Mouse (Mus musculus) neural tube, embryonic 13.5 days (tissue): ENCODE results near the gene Gm3880. TPM values are rescaled to one million over a fixed set of nuclear protein-coding genes. Genes with fewer than 3 reads are reported as not detected.
"Not testable (repeated sequence)": the region's sequence is repeated elsewhere in the genome, so short reads cannot be mapped to it uniquely, and the experiment has no call there.

ENCODE experiments used
- ATAC-seq: fragments of 200-750 bp; cut with Nextera tagmentation; 2 replicates; pipeline ENCODE4 v1.8.0; 2017; ENCODE audit warnings: low read depth, mild to moderate bottlenecking, moderate TSS enrichment, moderate library complexity
- H3K27ac ChIP-seq: fragments of 300-500 bp; sonication (generic); replicated peaks from 2 replicates; pipeline ENCODE4 v1.5.1; 2015; ENCODE audit warnings: moderate library complexity, mild to moderate bottlenecking, inconsistent platforms
- H3K27me3 ChIP-seq: fragments of 300-500 bp; sonication (generic); 2 replicates; pipeline ENCODE4 v1.6.1; 2015; ENCODE audit warnings: mild to moderate bottlenecking, inconsistent platforms
- H3K36me3 ChIP-seq: fragments of 300-500 bp; sonication (generic); 2 replicates; pipeline ENCODE4 v1.6.1; 2015; ENCODE audit warnings: mild to moderate bottlenecking, inconsistent platforms
- H3K4me1 ChIP-seq: fragments of 300-500 bp; sonication (generic); replicated peaks from 2 replicates; pipeline ENCODE4 v1.6.1; 2015; ENCODE audit warnings: inconsistent platforms
- H3K4me2 ChIP-seq: fragments of 300-500 bp; sonication (generic); 2 replicates; pipeline ENCODE4 v1.6.1; 2015; ENCODE audit warnings: inconsistent platforms, mild to moderate bottlenecking, moderate library complexity
- H3K4me3 ChIP-seq: fragments of 300-500 bp; sonication (generic); 2 replicates; pipeline ENCODE4 v1.5.1; 2015; ENCODE audit warnings: mild to moderate bottlenecking, inconsistent platforms
- H3K9ac ChIP-seq: fragments of 300-500 bp; sonication (generic); 2 replicates; pipeline ENCODE4 v1.6.1; 2015; ENCODE audit warnings: moderate library complexity, mild to moderate bottlenecking, inconsistent platforms
- H3K9me3 ChIP-seq: fragments of 300-500 bp; sonication (generic); 2 replicates; pipeline ENCODE4 v1.6.1; 2016; ENCODE audit warnings: inconsistent platforms
- WGBS: fragments of 180-500 bp; shearing (Covaris S2); methylation state at CpG from one replicate; pipeline ENCODE4 v1.1.7; 2015; 5-methylcytosine and 5-hydroxymethylcytosine counted together
- polyA plus RNA-seq: library from polyadenylated mRNA; unstranded; fragments of >200 nt; fragmentation: Nextera tagmentation; extraction: Ambion mirVana; gene quantifications from 2 replicates; pipeline ENCODE4 v1.2.1, GENCODE M21; 2015

The Gm3880 gene
- not detected in 2 replicates for polyA plus RNA-seq

DNA sequence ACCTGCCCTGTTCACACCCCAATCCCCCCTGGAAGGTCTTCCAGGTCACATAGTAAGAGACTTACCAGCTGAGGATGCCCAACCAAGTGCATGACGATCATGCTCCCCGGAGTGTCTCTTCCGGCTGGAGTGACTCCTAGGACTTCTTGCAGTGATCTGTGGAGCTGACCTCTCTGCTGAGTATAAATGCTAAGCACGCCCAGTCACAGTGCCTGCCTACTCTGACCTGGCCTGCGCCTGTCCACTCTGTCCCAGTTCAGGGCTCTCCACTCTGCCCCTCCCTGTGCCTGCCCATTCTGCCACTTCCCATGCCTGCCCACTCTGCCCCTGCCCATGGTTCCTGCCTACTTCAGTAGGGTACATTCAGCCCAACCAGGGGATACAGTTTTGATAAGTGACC lies at the start of gene Gm3880:
Gm3880 (minus strand) TSS at position 101 of the 400 bp plus-strand sequence.
- not testable (repeated sequence) for H3K4me1 ChIP-seq, ATAC-seq
- WGBS = 94% methylated on average over 5 of the region's 5 CpGs

DNA sequence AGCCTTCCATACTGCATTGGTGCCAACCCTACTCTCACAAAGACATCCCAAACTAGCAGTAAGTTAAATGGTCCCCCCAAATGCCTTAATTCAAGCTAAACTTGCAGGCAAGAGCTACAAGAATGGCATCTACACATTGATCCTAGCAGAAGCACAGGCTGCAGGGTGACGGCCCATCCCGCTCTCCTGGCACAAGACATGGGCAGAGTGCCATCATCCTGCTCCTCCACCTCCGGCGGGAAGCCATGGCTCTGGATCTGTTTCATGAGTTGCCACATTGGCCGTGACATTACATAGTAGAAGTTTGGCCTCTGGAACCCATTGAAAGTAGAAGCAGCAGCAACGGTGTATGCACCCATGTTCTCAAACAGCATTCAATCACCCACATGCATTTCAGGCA lies 37.5 kb upstream of the Gm3880 start:
- not testable (repeated sequence) for H3K27me3 ChIP-seq, ATAC-seq, H3K9ac ChIP-seq, H3K27ac ChIP-seq, H3K4me2 ChIP-seq, H3K9me3 ChIP-seq, H3K36me3 ChIP-seq, H3K4me3 ChIP-seq, H3K4me1 ChIP-seq
- 97% methylated on average over 6 of the region's 6 CpGs for WGBS

More for the DNA sequence above, at the start of gene Gm3880:
- not testable (repeated sequence) for H3K27ac ChIP-seq, H3K36me3 ChIP-seq, H3K9me3 ChIP-seq, H3K4me2 ChIP-seq, H3K27me3 ChIP-seq, H3K4me3 ChIP-seq, H3K9ac ChIP-seq

DNA sequence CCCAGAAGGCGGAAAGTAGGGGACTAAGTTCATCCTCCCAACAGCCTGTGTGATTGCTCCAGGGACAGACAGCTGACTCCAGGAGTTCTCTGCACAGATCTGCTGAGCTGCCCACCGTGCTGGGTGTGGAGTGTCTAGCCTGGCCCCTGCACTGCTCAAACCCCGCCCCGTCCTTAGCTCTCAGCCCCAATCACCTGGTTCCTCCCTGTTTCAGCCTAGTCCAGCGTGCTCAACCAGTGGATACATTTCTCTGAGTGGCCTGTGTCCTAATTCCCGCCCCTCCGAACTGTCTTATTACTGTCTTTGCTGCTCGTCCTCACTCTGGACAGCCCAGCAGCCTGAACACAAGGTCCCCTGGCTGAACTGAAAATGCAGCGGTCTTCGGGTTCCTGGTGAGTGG lies 20.8 kb upstream of the Gm3880 start, which contains the start of the genes Gm9112 and Dmrtc1b:
Gm9112 (minus strand) TSS at position 101 of the 400 bp plus-strand sequence.
Dmrtc1b (plus strand) TSS at position 331 of the 400 bp plus-strand sequence.
- not testable (repeated sequence) for H3K9ac ChIP-seq, H3K36me3 ChIP-seq

DNA sequence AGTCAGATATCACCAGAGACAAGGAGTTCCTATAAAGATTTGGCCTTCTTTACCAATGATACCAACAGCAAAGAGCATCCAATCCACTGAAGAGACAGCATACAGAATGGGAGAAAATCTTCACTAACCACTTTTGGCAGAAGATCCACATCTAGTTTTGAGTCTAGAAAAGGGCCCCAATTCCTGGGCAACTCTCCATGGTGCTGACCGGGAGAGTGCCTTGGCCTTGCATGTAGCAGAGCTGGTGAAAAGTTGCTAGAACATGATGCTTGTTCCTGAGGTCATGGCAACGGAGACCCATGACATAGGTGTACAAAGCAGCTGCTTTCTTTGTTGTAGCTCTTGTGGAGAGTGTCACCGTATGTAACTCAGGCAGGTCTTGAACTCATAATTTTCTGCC lies 13.9 kb upstream of the Gm3880 start:
- ATAC-seq = not testable (repeated sequence)
- WGBS = 74% methylated on average over 3 of the region's 3 CpGs

More for the DNA sequence above, 20.8 kb upstream of the Gm3880 start, which contains the start of the genes Gm9112 and Dmrtc1b:
- not testable (repeated sequence) for H3K4me2 ChIP-seq, ATAC-seq, H3K4me1 ChIP-seq, H3K27me3 ChIP-seq, H3K27ac ChIP-seq, H3K9me3 ChIP-seq, H3K4me3 ChIP-seq
- WGBS = 90% methylated on average over 10 of the region's 10 CpGs

DNA sequence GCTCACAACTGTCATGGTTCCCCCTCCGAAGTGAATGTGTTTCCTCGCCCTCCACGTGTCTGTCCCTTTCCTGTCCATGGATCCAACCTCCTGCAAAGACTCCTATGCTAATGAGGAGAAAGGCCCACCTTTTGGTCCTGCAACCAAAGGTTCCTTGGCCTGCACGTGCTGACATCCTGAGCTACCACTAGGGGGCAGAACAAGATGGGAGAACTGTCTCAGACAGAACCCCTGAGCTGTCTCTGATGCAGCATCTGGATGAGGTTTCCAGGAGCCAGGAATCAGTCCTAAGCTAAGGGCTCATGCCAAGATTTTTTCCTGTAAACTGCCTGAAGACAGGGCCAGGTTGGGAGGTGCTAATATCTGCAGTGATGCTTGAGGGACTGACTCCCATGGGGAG lies 2.5 kb upstream of the Gm3880 start:
- H3K9ac ChIP-seq, H3K4me2 ChIP-seq, H3K4me3 ChIP-seq, H3K9me3 ChIP-seq, H3K36me3 ChIP-seq, H3K27me3 ChIP-seq, H3K4me1 ChIP-seq, H3K27ac ChIP-seq: not testable (repeated sequence)
- peak; percentile 56; the same call in 1 of the 2 replicates for ATAC-seq
- WGBS = 21% methylated on average over 4 of the region's 4 CpGs

More for the DNA sequence above, 13.9 kb upstream of the Gm3880 start:
- not testable (repeated sequence) for H3K9ac ChIP-seq, H3K36me3 ChIP-seq, H3K27ac ChIP-seq, H3K27me3 ChIP-seq, H3K4me2 ChIP-seq, H3K4me1 ChIP-seq, H3K9me3 ChIP-seq, H3K4me3 ChIP-seq

- not testable (repeated sequence) for H3K27ac ChIP-seq, H3K4me3 ChIP-seq, H3K9me3 ChIP-seq, H3K4me1 ChIP-seq, H3K36me3 ChIP-seq, H3K9ac ChIP-seq, H3K27me3 ChIP-seq, H3K4me2 ChIP-seq, ATAC-seq
- 56% methylated on average over 3 of the region's 3 CpGs for WGBS
Measured at GRCm38 (mm10) chrX:102684706-102685105, 2.1 kb downstream of the Gm3880 start.

DNA sequence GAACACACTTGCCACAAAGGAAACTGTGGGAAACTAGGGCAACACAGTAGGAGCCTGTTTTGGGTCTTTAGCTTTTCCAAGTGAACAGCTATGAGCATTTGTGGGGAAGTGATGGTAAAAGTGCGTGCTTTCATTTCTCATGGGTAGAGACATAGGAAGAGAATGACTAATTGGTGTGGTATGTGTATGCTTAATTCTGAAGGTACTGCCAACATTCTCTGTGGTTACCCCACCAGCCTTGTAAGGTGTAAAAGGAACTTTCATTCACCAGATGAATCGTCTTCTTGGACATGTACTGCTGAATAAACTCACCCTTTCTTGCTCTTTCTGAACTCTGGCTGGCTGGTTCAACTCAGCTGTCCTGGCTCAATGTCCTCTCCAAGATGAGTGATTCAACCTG lies 20.1 kb downstream of the Gm3880 start:
- Histone ChIP-seq H3K4me1 (no peaks in the 10 kb centered on the region), H3K9ac (no peak overlapping the region), H3K36me3 (no peaks in the 10 kb centered on the region), H3K27ac (no peak overlapping the region), H3K9me3 (no peaks in the 10 kb centered on the region), H3K4me3 (no peak overlapping the region), H3K4me2 (no peak overlapping the region), H3K27me3 (no peaks in the 10 kb centered on the region; the same call in 1 of the 2 replicates)
- no peak for ATAC-seq
- WGBS = 85% methylated on average over 2 of the region's 2 CpGs

DNA sequence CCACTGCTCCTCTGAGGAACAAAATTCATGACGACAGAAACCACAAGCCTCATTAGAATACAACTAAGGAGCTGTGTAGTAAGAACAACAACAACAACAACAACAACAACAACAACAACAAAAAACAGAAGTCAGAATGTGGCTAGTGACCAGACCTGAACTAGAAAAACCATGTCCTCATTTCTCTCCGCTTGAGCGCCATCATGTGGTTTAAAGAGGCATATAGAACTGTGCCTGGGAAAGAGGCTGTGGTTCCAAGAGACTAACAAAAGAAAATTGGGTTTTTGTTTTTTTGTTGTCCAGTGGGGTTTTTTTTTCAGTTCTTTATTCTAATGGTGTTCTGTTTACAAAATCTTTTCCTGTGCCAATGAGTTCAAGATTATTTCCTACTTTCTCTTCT lies 26.1 kb downstream of the Gm3880 start:
- Histone ChIP-seq H3K27ac (no peak overlapping the region), H3K27me3 (no peaks in the 10 kb centered on the region), H3K4me2 (no peak overlapping the region), H3K36me3 (no peaks in the 10 kb centered on the region), H3K4me1 (no peaks in the 10 kb centered on the region), H3K9ac (no peak overlapping the region), H3K4me3 (no peak overlapping the region), H3K9me3 (no peaks in the 10 kb centered on the region)
- no peak for ATAC-seq
- 14% methylated on average over 3 of the region's 3 CpGs for WGBS

GRCm38 (mm10) chrX:102645691-102646090 lies 41.1 kb downstream of the Gm3880 start:
- Histone ChIP-seq H3K36me3 (no peaks in the 10 kb centered on the region), H3K27ac (no peak overlapping the region), H3K4me3 (no peak overlapping the region), H3K4me1 (peaks cover 8% of the 10 kb centered on the region; the same call in 1 of the 2 replicates), H3K27me3 (peaks cover 36% of the 10 kb centered on the region), H3K9me3 (no peaks in the 10 kb centered on the region), H3K9ac (no peak overlapping the region), H3K4me2 (no peak overlapping the region)
- WGBS = 97% methylated on average over 1 of the region's 1 CpGs
- no peak for ATAC-seq

GRCm38 (mm10) chrX:102645146-102645545 lies 41.6 kb downstream of the Gm3880 start:
- peak overlapping the region; percentile 62 for H3K4me2 ChIP-seq
- ATAC-seq = no peak
- no peak overlapping the region for H3K9ac ChIP-seq

DNA sequence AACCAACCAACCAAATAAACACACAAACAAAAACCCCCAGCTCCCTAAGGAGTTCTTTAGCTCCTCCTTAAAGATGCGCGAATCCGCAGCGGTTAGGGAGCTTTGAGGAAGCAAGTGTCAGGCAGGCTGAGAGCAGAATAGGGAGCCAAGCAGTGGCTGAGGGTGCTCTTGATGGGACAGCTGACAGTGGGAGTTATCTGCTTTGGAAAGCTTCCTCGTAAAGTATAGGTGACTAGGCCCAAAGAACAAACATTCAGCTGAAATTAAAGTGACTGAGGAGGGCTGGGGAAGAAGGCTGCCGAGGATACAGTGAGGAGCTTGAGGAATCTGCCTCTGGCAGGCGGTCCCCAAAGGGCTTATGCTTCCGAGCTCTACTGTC lies 42.2 kb downstream of the Gm3880 start:
- 23% methylated on average over 8 of the region's 8 CpGs for WGBS
- H3K27ac ChIP-seq = no peak overlapping the region
- H3K36me3 ChIP-seq = no peaks in the 10 kb centered on the region
- H3K9me3 ChIP-seq = no peaks in the 10 kb centered on the region
- H3K4me3 ChIP-seq = peak overlapping the region; percentile 54
- peaks cover 8% of the 10 kb centered on the region; the same call in 1 of the 2 replicates for H3K4me1 ChIP-seq
- H3K4me2 ChIP-seq = peak overlapping the region; percentile 62
- peak; percentile 74 for ATAC-seq
- peaks cover 36% of the 10 kb centered on the region for H3K27me3 ChIP-seq
- H3K9ac ChIP-seq = peak overlapping the region; percentile 70; the same call in 1 of the 2 replicates

More at GRCm38 (mm10) chrX:102645146-102645545, 41.6 kb downstream of the Gm3880 start:
- H3K4me1 ChIP-seq = peaks cover 8% of the 10 kb centered on the region; the same call in 1 of the 2 replicates
- no peak overlapping the region for H3K27ac ChIP-seq
- H3K9me3 ChIP-seq = no peaks in the 10 kb centered on the region
- H3K36me3 ChIP-seq = no peaks in the 10 kb centered on the region
- WGBS = 46% methylated on average over 6 of the region's 6 CpGs
- no peak overlapping the region for H3K4me3 ChIP-seq
- peaks cover 36% of the 10 kb centered on the region for H3K27me3 ChIP-seq

- Histone ChIP-seq H3K27ac (no peak within 1 kb of the TSS), H3K27me3 (peaks cover 36% of the 10 kb centered on the region), H3K4me1 (peaks cover 8% of the 10 kb centered on the region; the same call in 1 of the 2 replicates), H3K4me2 (peak within 1 kb of the TSS; percentile 62), H3K9ac (peak within 1 kb of the TSS; percentile 70), H3K9me3 (no peaks in the 10 kb centered on the region), H3K36me3 (no peaks in the 10 kb centered on the region), H3K4me3 (peak within 1 kb of the TSS; percentile 54)
- ATAC-seq = peak; percentile 93
- WGBS = 22% methylated on average over 60 of the region's 60 CpGs
Measured at GRCm38 (mm10) chrX:102643823-102644572, 42.8 kb downstream of the Gm3880 start, which contains the start of gene Phka1. Gene Phka1, minus strand, starts transcription at chrX:102644246.
